Mouse (Mus musculus) ES-E14 (cell line): ENCODE measurements at regions not wholly inside any gene's neighbourhood (a gene's known extent, or its start where the extent isn't known, plus 50 kb on each side); places are given as distances from the start of the nearest gene placed in this dataset.

ENCODE experiments used
- DNase-seq: peaks from one replicate; pipeline ENCODE4 v3.0.0-alpha.2; 2013; ENCODE audit warnings: low read depth, low spot score
- H3K27ac ChIP-seq: 2 replicates; pipeline ENCODE4 v1.5.1; 2012; ENCODE audit warnings: low read depth, mild to moderate bottlenecking, low read length, moderate library complexity, mixed read lengths; ENCODE audit not compliant: poor library complexity, insufficient read depth, severe bottlenecking
- H3K36me3 ChIP-seq: 2 replicates; pipeline ENCODE4 v1.6.1; 2012; ENCODE audit warnings: mild to moderate bottlenecking, low read length, moderate library complexity, mixed read lengths; ENCODE audit not compliant: control insufficient read depth, poor library complexity, insufficient read depth, severe bottlenecking
- H3K4me1 ChIP-seq, 2 experiments: fragments of 150-350 bp in 1 of 2; sonication (generic) in 1 of 2; 2 replicates each; pipeline ENCODE4 v1.6.1; 2012; ENCODE audit warnings: low read length in 2 of 2, mild to moderate bottlenecking in 1 of 2, mixed read lengths in 1 of 2; ENCODE audit not compliant: control insufficient read depth in 2 of 2, insufficient read depth in 2 of 2, poor library complexity in 1 of 2
- H3K4me3 ChIP-seq, 2 experiments: fragments of 150-350 bp in 1 of 2; sonication (generic) in 1 of 2; 2 replicates each; pipeline ENCODE4 v1.5.1; 2012; ENCODE audit warnings: low read length in 2 of 2, low read depth in 1 of 2, mild to moderate bottlenecking in 1 of 2, mixed read lengths in 1 of 2; ENCODE audit not compliant: insufficient read depth in 1 of 2, poor library complexity in 1 of 2, severe bottlenecking in 1 of 2
- H3K9ac ChIP-seq: 2 replicates; pipeline ENCODE4 v1.6.1; 2012; ENCODE audit warnings: low read depth, mild to moderate bottlenecking, low read length, mixed read lengths; ENCODE audit not compliant: poor library complexity, insufficient read depth, severe bottlenecking
- H3K9me3 ChIP-seq: fragments of 150-350 bp; sonication (generic); 2 replicates; pipeline ENCODE4 v1.6.1; 2012; ENCODE audit warnings: low read depth, mild to moderate bottlenecking, low read length; ENCODE audit not compliant: control insufficient read depth, insufficient read depth
- CHD2 ChIP-seq: IDR thresholded peaks from 2 replicates; pipeline ENCODE4 v1.6.1; 2014; ENCODE audit warnings: mild to moderate bottlenecking, low read depth, low read length, inconsistent platforms
- HCFC1 ChIP-seq: IDR thresholded peaks from 2 replicates; pipeline ENCODE4 v1.6.1; 2012; ENCODE audit warnings: low read length, inconsistent platforms, borderline replicate concordance; ENCODE audit not compliant: insufficient read depth
- MAFK ChIP-seq: IDR thresholded peaks from 2 replicates; pipeline ENCODE4 v1.6.1; 2014; ENCODE audit warnings: mild to moderate bottlenecking, low read depth, low read length, inconsistent platforms; ENCODE audit not compliant: insufficient read depth
- ZC3H11A ChIP-seq: IDR thresholded peaks from 2 replicates; pipeline ENCODE4 v1.6.1; 2012; ENCODE audit warnings: low read depth, mild to moderate bottlenecking, inconsistent platforms, low read length, borderline replicate concordance
- ZNF384 ChIP-seq: IDR thresholded peaks from 2 replicates; pipeline ENCODE4 v1.6.1; 2012; ENCODE audit warnings: low read depth, low read length, inconsistent platforms
- in situ Hi-C, 2 experiments: fragments of 600-800 bp; cut with MboI; formaldehyde crosslinking; loops; one replicate each; pipeline ENCODE4 v1.15.1; 2025; ENCODE audit warnings: low sequenced_read_pairs in 2 of 2, inconsistent platforms in 1 of 2; ENCODE audit not compliant: unreplicated experiment in 2 of 2

GRCm38 (mm10) chr10:95030801-95031200, 86.2 kb upstream of the Plxnc1 start:
- in situ Hi-C loops, result no loop called here
- no peak for DNase-seq
- TF ChIP-seq ZNF384 (no peak), MAFK (no peak), ZC3H11A (no peak), HCFC1 (no peak)
- Histone ChIP-seq H3K27ac (no peak overlapping the region), H3K36me3 (no peaks in the 10 kb centered on the region), H3K9me3 (no peaks in the 10 kb centered on the region), H3K9ac (no peak overlapping the region), H3K4me1 (no peaks in the 10 kb centered on the region), H3K4me3 (no peak overlapping the region)

GRCm38 (mm10) chr10:95029554-95029953, 84.9 kb upstream of the Plxnc1 start:
- DNase-seq, result no peak
- no peak overlapping the region for H3K27ac ChIP-seq
- no peaks in the 10 kb centered on the region for H3K4me1 ChIP-seq
- no peak overlapping the region for H3K9ac ChIP-seq
- in situ Hi-C loops, result no loop called here
- no peaks in the 10 kb centered on the region for H3K9me3 ChIP-seq
- no peaks in the 10 kb centered on the region for H3K36me3 ChIP-seq
- H3K4me3 ChIP-seq, result no peak overlapping the region
- TF ChIP-seq HCFC1, result no peak

- DNase-seq, result no peak
- H3K4me1 ChIP-seq, result no peaks in the 10 kb centered on the region
- no peak overlapping the region for H3K9ac ChIP-seq
- no peaks in the 10 kb centered on the region for H3K36me3 ChIP-seq
- H3K27ac ChIP-seq, result no peak overlapping the region
- no peak overlapping the region for H3K4me3 ChIP-seq
- in situ Hi-C loops, result no loop called here
- no peaks in the 10 kb centered on the region for H3K9me3 ChIP-seq
- TF ChIP-seq ZC3H11A (no peak), CHD2 (no peak), MAFK (no peak), HCFC1 (no peak)
These were observed 81.1 kb upstream of the Plxnc1 start for GRCm38 (mm10) chr10:95025569-95026327.

DNA sequence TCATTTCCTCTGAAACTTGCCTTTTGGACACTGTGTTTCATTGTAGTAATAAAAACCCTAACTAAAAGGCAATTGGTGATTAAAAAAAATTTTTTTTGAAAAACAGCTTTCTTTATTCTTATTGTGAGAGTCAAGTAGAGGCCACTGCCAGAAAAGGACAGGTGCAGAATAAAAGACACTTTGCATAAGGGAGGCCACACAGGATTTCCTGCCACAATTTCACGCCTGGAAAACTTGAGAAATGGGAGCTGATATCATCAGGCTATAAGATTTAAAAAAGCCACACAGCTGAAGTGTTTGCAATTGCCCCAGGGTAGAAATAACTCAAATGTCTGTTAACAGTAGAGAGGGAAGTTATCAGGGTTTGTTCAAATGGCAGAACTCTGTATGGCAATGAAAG, 76.6 kb upstream of the Plxnc1 start:
- no peak for DNase-seq
- Histone ChIP-seq H3K36me3 (no peaks in the 10 kb centered on the region), H3K27ac (no peak overlapping the region), H3K4me1 (no peaks in the 10 kb centered on the region), H3K9me3 (no peaks in the 10 kb centered on the region), H3K9ac (no peak overlapping the region), H3K4me3 (no peak overlapping the region)
- TF ChIP-seq ZNF384 (no peak), CHD2 (no peak)
- in situ Hi-C loops, result no loop called here

DNA sequence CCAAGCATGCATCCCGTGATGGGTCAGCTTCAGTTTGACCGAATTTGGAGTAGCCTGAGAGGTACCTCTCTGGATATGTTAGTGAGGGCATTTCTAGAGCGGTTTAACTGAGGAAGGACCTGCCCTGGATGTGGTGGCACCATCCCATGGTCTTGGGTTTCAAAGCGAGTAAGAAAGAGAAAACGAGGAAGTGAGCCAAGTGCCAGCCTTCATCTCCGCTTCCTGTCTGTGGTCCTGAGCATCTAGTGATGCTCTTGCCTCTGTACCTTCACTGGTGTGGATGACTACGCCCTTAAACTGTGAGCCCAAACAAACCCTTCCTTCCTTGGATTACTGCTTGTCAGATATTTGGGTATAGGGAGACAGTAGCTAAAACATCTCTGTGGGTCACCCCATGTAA, 72.3 kb upstream of the Plxnc1 start:
- no peak overlapping the region for H3K4me3 ChIP-seq
- H3K4me1 ChIP-seq, result no peaks in the 10 kb centered on the region
- H3K9me3 ChIP-seq, result no peaks in the 10 kb centered on the region
- no peaks in the 10 kb centered on the region for H3K36me3 ChIP-seq
- no peak for DNase-seq
- TF ChIP-seq HCFC1, result no peak
- no peak for TF ChIP-seq ZNF384
- no peak for TF ChIP-seq ZC3H11A
- TF ChIP-seq MAFK, result no peak
- TF ChIP-seq CHD2, result no peak
- in situ Hi-C loops, result no loop called here
- no peak overlapping the region for H3K27ac ChIP-seq
- no peak overlapping the region for H3K9ac ChIP-seq
